Mouse (Mus musculus) hindbrain, embryonic 13.5 days (tissue): Measurements from ENCODE around the gene Gpr142. TPM values are rescaled to one million over a fixed set of nuclear protein-coding genes. Genes with fewer than 3 reads are reported as not detected.
A peak's percentile ranks its signal among the peaks of the same experiment; 100 is the strongest.

Experiments
- ATAC-seq: fragments of 200-750 bp; cut with Nextera tagmentation; 2 replicates; pipeline ENCODE4 v1.8.0; 2017; ENCODE audit warnings: moderate TSS enrichment; ENCODE audit not compliant: low FRiP score
- H3K27ac ChIP-seq: fragments of 300-500 bp; sonication (generic); 2 replicates; pipeline ENCODE4 v1.5.1; 2015; ENCODE audit warnings: inconsistent platforms, mild to moderate bottlenecking, moderate library complexity
- H3K27me3 ChIP-seq: fragments of 300-500 bp; sonication (generic); 2 replicates; pipeline ENCODE4 v1.6.1; 2015; ENCODE audit warnings: mild to moderate bottlenecking, inconsistent platforms
- H3K36me3 ChIP-seq: fragments of 300-500 bp; sonication (generic); 2 replicates; pipeline ENCODE4 v1.6.1; 2015; ENCODE audit warnings: mild to moderate bottlenecking, inconsistent platforms
- H3K4me1 ChIP-seq: fragments of 300-500 bp; sonication (generic); replicated peaks from 2 replicates; pipeline ENCODE4 v1.6.1; 2015; ENCODE audit warnings: inconsistent platforms
- H3K4me2 ChIP-seq: fragments of 300-500 bp; sonication (generic); 2 replicates; pipeline ENCODE4 v1.6.1; 2015; ENCODE audit warnings: inconsistent platforms, mild to moderate bottlenecking, moderate library complexity
- H3K4me3 ChIP-seq: fragments of 300-500 bp; sonication (generic); 2 replicates; pipeline ENCODE4 v1.5.1; 2015; ENCODE audit warnings: mild to moderate bottlenecking, inconsistent platforms
- H3K9ac ChIP-seq: fragments of 300-500 bp; sonication (generic); 2 replicates; pipeline ENCODE4 v1.6.1; 2015; ENCODE audit warnings: mild to moderate bottlenecking, inconsistent platforms
- H3K9me3 ChIP-seq: fragments of 300-500 bp; sonication (generic); 2 replicates; pipeline ENCODE4 v1.6.1; 2016; ENCODE audit warnings: inconsistent platforms
- WGBS: fragments of 180-500 bp; shearing (Covaris S2); methylation state at CpG from one replicate; pipeline ENCODE4 v1.1.7; 2015; 5-methylcytosine and 5-hydroxymethylcytosine counted together
- polyA plus RNA-seq: library from polyadenylated mRNA; unstranded; fragments of >200 nt; fragmentation: Nextera tagmentation; extraction: Ambion mirVana; gene quantifications from 2 replicates; pipeline ENCODE4 v1.2.1, GENCODE M21; 2015

The Gpr142 gene
- polyA plus RNA-seq, 1 experiment from 2014 or later = not detected

DNA sequence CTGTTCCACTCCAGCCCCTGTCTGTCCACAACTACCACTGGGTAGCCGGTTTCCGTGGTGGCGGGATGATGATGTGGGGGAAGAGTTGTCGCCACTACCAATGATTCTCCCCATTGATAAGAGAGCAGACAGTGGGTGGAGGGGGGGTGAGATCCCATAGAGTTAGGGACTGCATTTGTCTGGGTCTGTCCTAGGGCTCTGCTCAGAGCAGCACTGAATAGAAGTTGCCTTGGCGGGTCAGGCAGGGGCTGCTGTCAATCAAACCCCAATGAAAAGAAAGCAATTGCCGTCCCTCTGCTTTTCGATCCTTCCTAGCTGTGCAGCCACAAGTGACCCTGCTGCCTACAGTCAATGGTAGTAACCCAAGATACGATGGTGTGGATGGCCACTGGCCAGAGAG, 5.3 kb downstream of the Gpr142 start:
- no peak overlapping the region for H3K27ac ChIP-seq
- no peak overlapping the region for H3K9ac ChIP-seq
- 12% methylated on average over 8 of the region's 8 CpGs for WGBS
- no peaks in the 10 kb centered on the region for H3K9me3 ChIP-seq
- no peak overlapping the region for H3K4me2 ChIP-seq
- H3K4me3 ChIP-seq = no peak overlapping the region
- H3K36me3 ChIP-seq = no peaks in the 10 kb centered on the region
- no peak for ATAC-seq
- peaks cover 46% of the 10 kb centered on the region for H3K4me1 ChIP-seq
- no peaks in the 10 kb centered on the region for H3K27me3 ChIP-seq

- no peak overlapping the region for H3K9ac ChIP-seq
- H3K27me3 ChIP-seq = no peaks in the 10 kb centered on the region
- H3K9me3 ChIP-seq = no peaks in the 10 kb centered on the region
- H3K4me3 ChIP-seq = no peak overlapping the region
- peaks cover 46% of the 10 kb centered on the region for H3K4me1 ChIP-seq
- H3K36me3 ChIP-seq = no peaks in the 10 kb centered on the region
- H3K27ac ChIP-seq = peak overlapping the region; percentile 30; the same call in 1 of the 2 replicates
- H3K4me2 ChIP-seq = no peak overlapping the region
- ATAC-seq = no peak
- 17% methylated on average over 2 of the region's 2 CpGs for WGBS
These were observed 8.3 kb downstream of the Gpr142 start for GRCm38 (mm10) chr11:114807025-114807424.

DNA sequence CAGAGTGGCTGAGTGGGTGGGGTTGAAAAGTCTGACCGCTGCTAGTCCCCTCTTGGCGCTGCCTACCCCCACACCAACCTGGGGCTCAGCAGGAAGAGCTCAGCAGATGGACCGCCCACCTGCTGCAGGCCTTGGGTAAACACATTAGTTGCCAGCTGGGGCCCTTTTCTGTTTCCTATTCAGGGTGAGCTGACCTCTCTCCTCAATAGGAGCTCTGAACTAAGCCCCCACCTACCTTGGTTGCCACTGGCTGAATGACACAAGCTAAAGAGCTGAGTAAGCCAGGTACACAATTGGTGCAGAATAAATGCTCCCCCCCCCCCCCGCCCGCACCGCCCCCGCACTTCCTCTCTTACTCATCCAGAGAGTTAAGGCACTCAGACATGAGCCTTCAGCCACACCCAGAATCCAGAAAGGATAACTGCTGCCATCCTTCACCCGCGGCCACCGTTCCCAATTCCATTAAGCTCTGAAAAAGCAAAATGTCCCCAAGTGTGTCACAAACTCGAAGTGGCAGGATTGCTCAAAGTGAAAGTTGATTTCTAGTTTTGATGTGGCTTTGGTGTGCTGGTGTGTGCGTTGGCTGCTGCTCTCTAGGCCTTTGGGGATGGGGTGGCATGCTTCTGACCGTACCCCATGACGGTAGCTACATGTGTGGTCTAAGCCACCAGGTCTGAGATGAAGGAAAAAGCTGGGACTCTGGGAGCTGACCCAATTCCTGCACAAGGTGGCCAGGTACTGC, 9.1 kb downstream of the Gpr142 start:
- Histone ChIP-seq H3K4me2 (no peak overlapping the region), H3K27ac (peak overlapping the region; percentile 30), H3K36me3 (no peaks in the 10 kb centered on the region), H3K4me3 (no peak overlapping the region), H3K9ac (no peak overlapping the region), H3K9me3 (no peaks in the 10 kb centered on the region), H3K4me1 (peaks cover 41% of the 10 kb centered on the region), H3K27me3 (no peaks in the 10 kb centered on the region)
- no peak for ATAC-seq
- WGBS = 22% methylated on average over 14 of the region's 14 CpGs

GRCm38 (mm10) chr11:114809371-114809770, 10.6 kb downstream of the Gpr142 start:
- Histone ChIP-seq H3K27me3 (no peaks in the 10 kb centered on the region), H3K27ac (no peak overlapping the region), H3K9ac (no peak overlapping the region), H3K4me3 (no peak overlapping the region), H3K9me3 (no peaks in the 10 kb centered on the region), H3K4me1 (peaks cover 30% of the 10 kb centered on the region), H3K4me2 (no peak overlapping the region), H3K36me3 (no peaks in the 10 kb centered on the region)
- no peak for ATAC-seq
- 87% methylated on average over 1 of the region's 1 CpGs for WGBS

GRCm38 (mm10) chr11:114810344-114810743, 11.6 kb downstream of the Gpr142 start:
- H3K4me1 ChIP-seq = peaks cover 28% of the 10 kb centered on the region
- no peak overlapping the region for H3K4me2 ChIP-seq
- WGBS = 25% methylated on average over 4 of the region's 4 CpGs
- no peaks in the 10 kb centered on the region for H3K9me3 ChIP-seq
- H3K9ac ChIP-seq = no peak overlapping the region
- H3K27ac ChIP-seq = no peak overlapping the region
- H3K27me3 ChIP-seq = no peaks in the 10 kb centered on the region
- no peak overlapping the region for H3K4me3 ChIP-seq
- no peak for ATAC-seq
- H3K36me3 ChIP-seq = no peaks in the 10 kb centered on the region

DNA sequence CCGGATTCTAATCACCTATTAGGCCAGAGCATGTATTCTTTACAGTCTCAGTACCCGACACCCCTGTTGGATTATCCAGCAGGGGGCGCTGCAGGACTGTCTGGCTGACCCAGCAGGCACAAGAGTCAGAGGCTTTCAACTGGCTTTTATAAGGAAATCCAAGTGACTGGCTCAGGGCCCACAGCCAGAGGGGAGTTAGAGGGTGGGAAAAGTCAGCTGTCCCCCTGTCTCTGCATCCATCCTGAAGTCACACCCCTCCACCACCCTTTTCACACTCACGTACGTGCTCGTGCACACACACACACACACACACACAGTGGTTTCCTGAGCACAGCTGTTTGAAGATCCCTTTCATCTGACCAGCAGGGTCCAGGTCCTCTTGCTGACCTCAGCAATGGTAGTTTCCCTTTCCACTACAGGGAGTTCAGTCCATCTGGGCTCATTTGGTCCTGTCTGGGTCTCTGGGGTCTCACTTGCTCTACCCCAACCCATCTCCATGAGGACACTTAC, 14.1 kb downstream of the Gpr142 start:
- Histone ChIP-seq H3K36me3 (no peaks in the 10 kb centered on the region), H3K9me3 (no peaks in the 10 kb centered on the region), H3K27me3 (0 out of 2 replicates have a peak, but pooled peaks cover 5% of the 10 kb centered on the region), H3K4me3 (no peak overlapping the region), H3K27ac (no peak overlapping the region), H3K4me2 (no peak overlapping the region), H3K4me1 (peaks cover 10% of the 10 kb centered on the region; the same call in 1 of the 2 replicates), H3K9ac (0 out of 2 replicates have a peak overlapping the region, but pooled peaks have one; percentile 19)
- ATAC-seq = peak; percentile 17; the same call in 1 of the 2 replicates
- 8% methylated on average over 6 of the region's 6 CpGs for WGBS

GRCm38 (mm10) chr11:114814873-114815592, 16.3 kb downstream of the Gpr142 start:
- Histone ChIP-seq H3K9ac (no peak overlapping the region), H3K36me3 (no peaks in the 10 kb centered on the region), H3K4me2 (no peak overlapping the region), H3K27ac (no peak overlapping the region), H3K4me3 (no peak overlapping the region), H3K9me3 (no peaks in the 10 kb centered on the region), H3K27me3 (0 out of 2 replicates have a peak, but pooled peaks cover 5% of the 10 kb centered on the region), H3K4me1 (peaks cover 17% of the 10 kb centered on the region; the same call in 1 of the 2 replicates)
- ATAC-seq = no peak
- WGBS = 83% methylated on average over 11 of the region's 11 CpGs

DNA sequence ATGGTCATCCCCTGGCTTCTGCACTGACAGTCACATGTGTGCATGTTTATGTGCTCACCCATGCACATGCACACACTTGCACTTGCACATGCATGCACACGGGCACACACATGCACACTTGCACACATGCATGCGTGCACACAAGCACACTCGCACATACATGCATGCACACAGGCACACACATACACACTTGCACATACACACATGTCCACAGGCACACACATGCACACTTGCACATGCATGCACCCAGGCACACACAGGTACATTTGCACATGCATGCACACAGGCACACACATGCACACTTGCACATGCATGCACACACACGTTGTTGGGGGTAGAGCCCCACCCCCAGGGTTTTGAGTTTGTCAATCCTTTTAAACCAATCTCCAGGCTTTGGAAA, 18.2 kb downstream of the Gpr142 start:
- Histone ChIP-seq H3K9me3 (no peaks in the 10 kb centered on the region), H3K27ac (no peak overlapping the region), H3K4me1 (peaks cover 17% of the 10 kb centered on the region; the same call in 1 of the 2 replicates), H3K9ac (no peak overlapping the region), H3K4me2 (no peak overlapping the region), H3K36me3 (no peaks in the 10 kb centered on the region), H3K4me3 (no peak overlapping the region), H3K27me3 (0 out of 2 replicates have a peak, but pooled peaks cover 5% of the 10 kb centered on the region)
- ATAC-seq = no peak
- 94% methylated on average over 4 of the region's 4 CpGs for WGBS

DNA sequence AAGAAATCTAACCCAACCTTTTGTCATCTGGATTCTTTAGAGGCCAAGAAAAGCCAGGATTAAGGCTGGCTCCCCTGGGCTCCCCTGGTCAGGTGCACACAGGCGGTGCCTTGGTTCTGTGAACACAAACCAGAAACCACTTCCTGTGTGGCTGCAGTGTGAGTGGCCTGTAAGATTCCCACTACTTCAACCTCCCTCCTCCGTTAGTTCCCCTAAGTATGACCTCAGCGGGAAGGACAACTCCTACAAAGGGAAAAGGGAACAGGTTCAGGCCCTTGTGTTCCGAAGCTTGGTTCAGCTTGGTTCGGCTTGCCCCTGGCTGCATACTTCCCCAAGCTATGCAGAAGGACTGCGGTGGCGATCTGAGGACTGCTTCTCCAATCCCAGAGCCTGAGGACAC, 19.5 kb downstream of the Gpr142 start:
- Histone ChIP-seq H3K4me2 (no peak overlapping the region), H3K36me3 (no peaks in the 10 kb centered on the region), H3K27me3 (0 out of 2 replicates have a peak, but pooled peaks cover 5% of the 10 kb centered on the region), H3K27ac (no peak overlapping the region), H3K4me1 (peaks cover 23% of the 10 kb centered on the region), H3K4me3 (no peak overlapping the region), H3K9ac (no peak overlapping the region), H3K9me3 (no peaks in the 10 kb centered on the region)
- 92% methylated on average over 7 of the region's 7 CpGs for WGBS
- no peak for ATAC-seq

DNA sequence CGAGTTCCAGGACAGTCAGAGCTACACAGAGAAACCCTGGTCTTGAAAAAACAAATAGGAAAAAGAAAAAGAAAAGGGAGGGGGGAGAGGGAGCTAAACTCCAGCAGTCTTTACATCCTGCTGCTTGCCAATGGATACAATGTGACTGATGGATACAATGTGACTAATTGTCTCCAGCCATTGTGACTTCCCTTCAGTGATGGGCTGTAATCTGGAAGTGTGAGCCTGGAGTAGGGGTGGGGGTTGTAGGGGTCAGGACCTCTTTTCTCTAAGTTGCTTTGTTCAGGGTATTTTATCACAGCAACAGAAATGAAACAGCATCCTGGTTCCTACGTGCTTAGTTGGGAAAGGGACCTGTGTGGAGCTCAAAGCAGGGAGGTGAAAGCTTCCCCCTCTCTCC, 20.4 kb downstream of the Gpr142 start:
- Histone ChIP-seq H3K36me3 (no peaks in the 10 kb centered on the region), H3K4me1 (peaks cover 32% of the 10 kb centered on the region), H3K4me2 (no peak overlapping the region), H3K4me3 (no peak overlapping the region), H3K27me3 (peaks cover 5% of the 10 kb centered on the region; the same call in 1 of the 2 replicates), H3K27ac (no peak overlapping the region), H3K9ac (no peak overlapping the region), H3K9me3 (no peaks in the 10 kb centered on the region)
- no peak for ATAC-seq
- WGBS = 10% methylated on average over 2 of the region's 2 CpGs

GRCm38 (mm10) chr11:114820444-114820843, 21.7 kb downstream of the Gpr142 start:
- H3K9ac ChIP-seq = no peak overlapping the region
- H3K4me1 ChIP-seq = peaks cover 32% of the 10 kb centered on the region
- 41% methylated on average over 3 of the region's 3 CpGs for WGBS
- no peak overlapping the region for H3K4me3 ChIP-seq
- H3K36me3 ChIP-seq = no peaks in the 10 kb centered on the region
- no peak overlapping the region for H3K27ac ChIP-seq
- peaks cover 9% of the 10 kb centered on the region; the same call in 1 of the 2 replicates for H3K27me3 ChIP-seq
- ATAC-seq = no peak
- H3K9me3 ChIP-seq = no peaks in the 10 kb centered on the region
- H3K4me2 ChIP-seq = no peak overlapping the region

- peaks cover 9% of the 10 kb centered on the region; the same call in 1 of the 2 replicates for H3K27me3 ChIP-seq
- no peak overlapping the region for H3K4me2 ChIP-seq
- WGBS = 74% methylated on average over 1 of the region's 1 CpGs
- H3K27ac ChIP-seq = no peak overlapping the region
- H3K9ac ChIP-seq = no peak overlapping the region
- H3K4me1 ChIP-seq = peaks cover 32% of the 10 kb centered on the region
- H3K9me3 ChIP-seq = no peaks in the 10 kb centered on the region
- no peak overlapping the region for H3K4me3 ChIP-seq
- ATAC-seq = no peak
- H3K36me3 ChIP-seq = no peaks in the 10 kb centered on the region
These were observed 22.6 kb downstream of the Gpr142 start for GRCm38 (mm10) chr11:114821325-114821724.
